Mouse (Mus musculus) lung, adult 2 months (tissue): ENCODE measurements around the gene Acr.

Experiments
- CTCF ChIP-seq: fragments of 200-500 bp; IDR thresholded peaks from 2 replicates; pipeline ENCODE4 v1.5.1; 2011; ENCODE audit warnings: mild to moderate bottlenecking, low read length, control low read depth; ENCODE audit not compliant: insufficient read depth
- POLR2A ChIP-seq: fragments of 200-500 bp; IDR thresholded peaks from 2 replicates; pipeline ENCODE4 v1.6.1; 2011; ENCODE audit warnings: low read depth, mild to moderate bottlenecking, control low read depth, low read length, borderline replicate concordance; ENCODE audit errors: extremely low read depth

DNA sequence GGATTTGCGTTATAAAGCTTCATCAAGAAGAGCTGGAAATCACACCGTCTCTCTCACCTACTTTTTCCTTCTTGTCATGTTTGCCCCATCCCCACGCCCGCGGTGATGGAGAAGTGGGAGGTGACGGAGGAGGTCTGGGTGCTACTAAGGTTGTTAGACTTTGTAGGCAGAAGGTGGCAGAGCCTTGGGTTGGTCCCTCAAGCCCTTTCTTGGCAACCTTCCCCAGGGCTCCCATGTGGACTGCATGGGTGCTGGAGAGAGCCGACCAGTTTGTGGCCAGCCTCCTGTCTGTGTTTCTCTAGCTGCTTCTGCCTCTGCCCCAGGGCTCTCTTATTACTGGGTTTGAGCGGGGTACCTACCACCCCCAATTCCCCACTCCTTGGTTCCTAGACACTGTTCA is 17.6 kb upstream of the Acr start:
- TF ChIP-seq CTCF = no peak
- no peak for TF ChIP-seq POLR2A
